Mouse (Mus musculus) urinary bladder, postnatal 4 days (tissue): ENCODE measurements around the gene Disp1.

Source experiments
- DNase-seq, 2 experiments: peaks; one replicate each; pipeline ENCODE4 v3.0.0; 2021 to 2022; ENCODE audit warnings: low spot score in 2 of 2

Gene Disp1

GRCm38 (mm10) chr1:183220796-183221718, at the start of gene Disp1:
Gene Disp1 (minus strand): TSS chr1:183221522.
- DNase-seq, result peak; percentile 73 to 76

- DNase-seq, result no peak
These were observed 46.3 kb upstream of the Disp1 start for GRCm38 (mm10) chr1:183267666-183268065.

- no peak for DNase-seq
These were observed 44.7 kb upstream of the Disp1 start for GRCm38 (mm10) chr1:183265921-183266467.

- DNase-seq, result no peak
These were observed 43.1 kb upstream of the Disp1 start for GRCm38 (mm10) chr1:183264145-183265008.

- no peak for DNase-seq
These were observed 31.3 kb upstream of the Disp1 start for GRCm38 (mm10) chr1:183252574-183252973.

- DNase-seq, result no peak
These were observed 30.5 kb upstream of the Disp1 start for GRCm38 (mm10) chr1:183251818-183252217.

- no peak for DNase-seq
These were observed 29.3 kb upstream of the Disp1 start for GRCm38 (mm10) chr1:183250612-183251011.

GRCm38 (mm10) chr1:183248144-183248543, 26.8 kb upstream of the Disp1 start:
- no peak for DNase-seq

- no peak for DNase-seq
These were observed 22.0 kb upstream of the Disp1 start for GRCm38 (mm10) chr1:183243293-183243692.

- no peak for DNase-seq
These were observed 16.6 kb upstream of the Disp1 start for GRCm38 (mm10) chr1:183237901-183238300.

GRCm38 (mm10) chr1:183236460-183236859, 15.1 kb upstream of the Disp1 start:
- DNase-seq, result no peak

GRCm38 (mm10) chr1:183233679-183234174, 12.4 kb upstream of the Disp1 start:
- DNase-seq, result no peak

- no peak for DNase-seq
These were observed 11.8 kb upstream of the Disp1 start for GRCm38 (mm10) chr1:183232985-183233678.

- DNase-seq, result no peak
These were observed 6.1 kb upstream of the Disp1 start for GRCm38 (mm10) chr1:183227469-183227868.

GRCm38 (mm10) chr1:183219021-183219420, 2.3 kb downstream of the Disp1 start:
- DNase-seq, result no peak

GRCm38 (mm10) chr1:183216691-183217090, 4.6 kb downstream of the Disp1 start:
- no peak for DNase-seq

GRCm38 (mm10) chr1:183215706-183216105, 5.6 kb downstream of the Disp1 start:
- DNase-seq, result no peak

GRCm38 (mm10) chr1:183213850-183214249, 7.5 kb downstream of the Disp1 start:
- DNase-seq, result no peak

GRCm38 (mm10) chr1:183212757-183213211, 8.5 kb downstream of the Disp1 start:
- DNase-seq, result no peak

- DNase-seq, result no peak
These were observed 11.2 kb downstream of the Disp1 start for GRCm38 (mm10) chr1:183210115-183210514.

GRCm38 (mm10) chr1:183207623-183208022, 13.7 kb downstream of the Disp1 start:
- no peak for DNase-seq
